Mouse (Mus musculus) forebrain, embryonic 10.5 days (tissue): ENCODE results near the gene Tulp4. TPM values are rescaled to one million over a fixed set of nuclear protein-coding genes. Genes with fewer than 3 reads are reported as not detected.

Source experiments
- DNase-seq: peaks from one replicate; pipeline ENCODE4 v3.0.0-alpha.2; 2017; ENCODE audit warnings: low spot score; ENCODE audit errors: extremely low spot score
- H3K27ac ChIP-seq: fragments of 300-500 bp; sonication (generic); 2 replicates; pipeline ENCODE4 v1.5.1; 2016; ENCODE audit warnings: mild to moderate bottlenecking
- H3K27me3 ChIP-seq: fragments of 300-500 bp; sonication (generic); 2 replicates; pipeline ENCODE4 v1.6.1; 2016; ENCODE audit warnings: mild to moderate bottlenecking; ENCODE audit not compliant: poor library complexity, severe bottlenecking
- H3K36me3 ChIP-seq: fragments of 300-500 bp; sonication (generic); replicated peaks from 2 replicates; pipeline ENCODE4 v1.6.1; 2016; ENCODE audit warnings: mild to moderate bottlenecking, moderate library complexity
- H3K4me1 ChIP-seq: fragments of 300-500 bp; sonication (generic); 2 replicates; pipeline ENCODE4 v1.6.1; 2016
- H3K4me3 ChIP-seq: fragments of 300-500 bp; sonication (generic); 2 replicates; pipeline ENCODE4 v1.5.1; 2016; ENCODE audit warnings: mild to moderate bottlenecking, moderate library complexity
- H3K9me3 ChIP-seq: fragments of 300-500 bp; sonication (generic); 2 replicates; pipeline ENCODE4 v1.6.1; 2016; ENCODE audit warnings: mild to moderate bottlenecking, moderate library complexity
- WGBS: fragments of 180-500 bp; shearing (Covaris S2); methylation state at CpG from one replicate; pipeline ENCODE4 v1.1.7; 2016; 5-methylcytosine and 5-hydroxymethylcytosine counted together
- polyA plus RNA-seq: library from polyadenylated mRNA; unstranded; fragments of >200 nt; fragmentation: Nextera tagmentation; extraction: Ambion mirVana; gene quantifications from 2 replicates; pipeline ENCODE4 v1.2.1, GENCODE M21; 2016

The Tulp4 gene
- 136 and 142 TPM in 2 replicates for polyA plus RNA-seq

GRCm38 (mm10) chr17:6106361-6107014, at the start of gene Tulp4:
Tulp4 (plus strand) TSS chr17:6106437.
- Histone ChIP-seq H3K27ac (peak within 1 kb of the TSS; percentile 98), H3K27me3 (no peaks in the 10 kb centered on the region), H3K9me3 (no peaks in the 10 kb centered on the region), H3K4me1 (peaks cover 28% of the 10 kb centered on the region), H3K4me3 (peak within 1 kb of the TSS; percentile 89), H3K36me3 (peaks cover 19% of the 10 kb centered on the region)
- WGBS, result under 1% methylated on average over 62 of the region's 76 CpGs
- DNase-seq, result peak; percentile 89

- peaks cover 38% of the 10 kb centered on the region for H3K36me3 ChIP-seq
- WGBS, result 86% methylated on average over 8 of the region's 8 CpGs
- no peaks in the 10 kb centered on the region for H3K4me1 ChIP-seq
- no peaks in the 10 kb centered on the region for H3K9me3 ChIP-seq
- DNase-seq, result no peak
- no peaks in the 10 kb centered on the region for H3K27me3 ChIP-seq
- no peak overlapping the region for H3K4me3 ChIP-seq
- no peak overlapping the region for H3K27ac ChIP-seq
Observed at GRCm38 (mm10) chr17:6062793-6063192, 43.4 kb upstream of the Tulp4 start.

- no peaks in the 10 kb centered on the region for H3K27me3 ChIP-seq
- DNase-seq, result no peak
- no peak overlapping the region for H3K27ac ChIP-seq
- no peak overlapping the region for H3K4me3 ChIP-seq
- WGBS, result 95% methylated on average over 5 of the region's 5 CpGs
- peaks cover 39% of the 10 kb centered on the region for H3K36me3 ChIP-seq
- H3K9me3 ChIP-seq, result no peaks in the 10 kb centered on the region
- no peaks in the 10 kb centered on the region for H3K4me1 ChIP-seq
Observed at GRCm38 (mm10) chr17:6063532-6063931, 42.7 kb upstream of the Tulp4 start.

GRCm38 (mm10) chr17:6066021-6066420, 40.2 kb upstream of the Tulp4 start:
- H3K4me1 ChIP-seq, result no peaks in the 10 kb centered on the region
- H3K27me3 ChIP-seq, result no peaks in the 10 kb centered on the region
- no peak overlapping the region for H3K27ac ChIP-seq
- peaks cover 60% of the 10 kb centered on the region for H3K36me3 ChIP-seq
- 89% methylated on average over 2 of the region's 2 CpGs for WGBS
- H3K9me3 ChIP-seq, result no peaks in the 10 kb centered on the region
- DNase-seq, result no peak
- no peak overlapping the region for H3K4me3 ChIP-seq

GRCm38 (mm10) chr17:6067613-6068012, 38.6 kb upstream of the Tulp4 start:
- Histone ChIP-seq H3K9me3 (no peaks in the 10 kb centered on the region), H3K27ac (no peak overlapping the region), H3K36me3 (peaks cover 74% of the 10 kb centered on the region), H3K27me3 (no peaks in the 10 kb centered on the region), H3K4me3 (no peak overlapping the region), H3K4me1 (no peaks in the 10 kb centered on the region)
- 98% methylated on average over 7 of the region's 7 CpGs for WGBS
- DNase-seq, result no peak

- no peaks in the 10 kb centered on the region for H3K27me3 ChIP-seq
- no peak overlapping the region for H3K27ac ChIP-seq
- no peak overlapping the region for H3K4me3 ChIP-seq
- whole genome bisulfite sequencing, result 95% methylated on average over 6 of the region's 6 CpGs
- H3K9me3 ChIP-seq, result no peaks in the 10 kb centered on the region
- no peaks in the 10 kb centered on the region for H3K4me1 ChIP-seq
- DNase-seq, result no peak
- H3K36me3 ChIP-seq, result peaks cover 74% of the 10 kb centered on the region
Observed at GRCm38 (mm10) chr17:6069866-6070265, 36.4 kb upstream of the Tulp4 start.

GRCm38 (mm10) chr17:6073405-6073804, 32.8 kb upstream of the Tulp4 start:
- H3K36me3 ChIP-seq, result peaks cover 48% of the 10 kb centered on the region
- H3K27me3 ChIP-seq, result no peaks in the 10 kb centered on the region
- H3K4me1 ChIP-seq, result peaks cover under 1% of the 10 kb centered on the region
- no peak for DNase-seq
- WGBS, result 90% methylated on average over 7 of the region's 7 CpGs
- H3K27ac ChIP-seq, result no peak overlapping the region
- H3K4me3 ChIP-seq, result no peak overlapping the region
- H3K9me3 ChIP-seq, result no peaks in the 10 kb centered on the region

GRCm38 (mm10) chr17:6079287-6080122, 26.7 kb upstream of the Tulp4 start, which contains the start of the genes Serac1 and Gtf2h5:
Serac1 (minus strand) TSS chr17:6079741.
Gtf2h5 (plus strand) TSS chr17:6079786.
- H3K4me3 ChIP-seq, result peak within 1 kb of the TSS; percentile 86
- H3K4me1 ChIP-seq, result peaks cover 21% of the 10 kb centered on the region
- peak within 1 kb of the TSS; percentile 91 for H3K27ac ChIP-seq
- no peaks in the 10 kb centered on the region for H3K9me3 ChIP-seq
- under 1% methylated on average over 70 of the region's 70 CpGs for WGBS
- H3K27me3 ChIP-seq, result no peaks in the 10 kb centered on the region
- peaks cover 27% of the 10 kb centered on the region for H3K36me3 ChIP-seq
- peak; percentile 98 for DNase-seq

- WGBS, result 89% methylated on average over 5 of the region's 5 CpGs
- Histone ChIP-seq H3K4me1 (peaks cover 20% of the 10 kb centered on the region), H3K4me3 (no peak overlapping the region), H3K9me3 (no peaks in the 10 kb centered on the region), H3K36me3 (peaks cover 62% of the 10 kb centered on the region), H3K27ac (no peak overlapping the region), H3K27me3 (no peaks in the 10 kb centered on the region)
- no peak for DNase-seq
Observed at GRCm38 (mm10) chr17:6083323-6083890, 22.8 kb upstream of the Tulp4 start.

GRCm38 (mm10) chr17:6091604-6092003, 14.6 kb upstream of the Tulp4 start:
- WGBS, result 91% methylated on average over 6 of the region's 6 CpGs
- H3K4me1 ChIP-seq, result no peaks in the 10 kb centered on the region
- peaks cover 31% of the 10 kb centered on the region for H3K36me3 ChIP-seq
- no peak overlapping the region for H3K27ac ChIP-seq
- no peaks in the 10 kb centered on the region for H3K27me3 ChIP-seq
- no peaks in the 10 kb centered on the region for H3K9me3 ChIP-seq
- H3K4me3 ChIP-seq, result no peak overlapping the region
- DNase-seq, result no peak

GRCm38 (mm10) chr17:6095579-6095978, 10.7 kb upstream of the Tulp4 start:
- no peaks in the 10 kb centered on the region for H3K9me3 ChIP-seq
- H3K4me1 ChIP-seq, result no peaks in the 10 kb centered on the region
- no peak overlapping the region for H3K4me3 ChIP-seq
- no peak overlapping the region for H3K27ac ChIP-seq
- no peaks in the 10 kb centered on the region for H3K27me3 ChIP-seq
- H3K36me3 ChIP-seq, result peaks cover 8% of the 10 kb centered on the region
- no peak for DNase-seq

- Histone ChIP-seq H3K27ac (no peak overlapping the region), H3K9me3 (no peaks in the 10 kb centered on the region), H3K36me3 (no peaks in the 10 kb centered on the region), H3K27me3 (no peaks in the 10 kb centered on the region), H3K4me1 (no peaks in the 10 kb centered on the region), H3K4me3 (no peak overlapping the region)
- 35% methylated on average over 4 of the region's 4 CpGs for WGBS
- DNase-seq, result no peak
Observed at GRCm38 (mm10) chr17:6097884-6098283, 8.4 kb upstream of the Tulp4 start.

GRCm38 (mm10) chr17:6102287-6102686, 4.0 kb upstream of the Tulp4 start:
- Histone ChIP-seq H3K4me1 (peaks cover 5% of the 10 kb centered on the region; the same call in 1 of the 2 replicates), H3K27ac (no peak overlapping the region), H3K4me3 (no peak overlapping the region), H3K9me3 (no peaks in the 10 kb centered on the region), H3K36me3 (no peaks in the 10 kb centered on the region), H3K27me3 (no peaks in the 10 kb centered on the region)
- WGBS, result 85% methylated on average over 3 of the region's 3 CpGs
- DNase-seq, result no peak
